Mouse (Mus musculus) adrenal gland (tissue): ENCODE measurements at regions not wholly inside any gene's neighbourhood (a gene's known extent, or its start where the extent isn't known, plus 50 kb on each side); places are given as distances from the start of the nearest gene placed in this dataset.
"Not testable (repeated sequence)": the region's sequence is repeated elsewhere in the genome, so short reads cannot be mapped to it uniquely, and the experiment has no call there.

Experiments used
- intact Hi-C: fragments of 180-260 bp; cut with DNase I; formaldehyde crosslinking; loops from one replicate; pipeline ENCODE4 v1.15.1; 2025

DNA sequence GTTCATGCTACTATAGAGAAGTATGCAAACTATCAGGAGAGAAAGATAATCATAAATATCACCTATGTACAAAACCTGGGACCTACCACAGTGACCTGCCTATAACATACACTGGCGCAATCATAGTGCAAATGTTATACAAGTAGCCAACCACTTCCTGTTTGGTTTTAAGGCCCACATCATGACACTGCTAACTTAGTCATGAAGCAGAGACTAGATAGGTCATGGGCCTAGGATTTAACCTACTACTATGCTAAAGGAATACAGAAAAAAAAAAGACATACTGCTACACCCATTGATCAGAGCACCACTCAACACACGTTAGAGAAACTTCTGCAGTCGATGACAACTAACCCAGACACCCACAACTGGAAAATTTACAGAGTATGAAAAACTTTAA lies 498.6 kb upstream of the Acvr2a start:
- intact Hi-C loops, result no loop called here

DNA sequence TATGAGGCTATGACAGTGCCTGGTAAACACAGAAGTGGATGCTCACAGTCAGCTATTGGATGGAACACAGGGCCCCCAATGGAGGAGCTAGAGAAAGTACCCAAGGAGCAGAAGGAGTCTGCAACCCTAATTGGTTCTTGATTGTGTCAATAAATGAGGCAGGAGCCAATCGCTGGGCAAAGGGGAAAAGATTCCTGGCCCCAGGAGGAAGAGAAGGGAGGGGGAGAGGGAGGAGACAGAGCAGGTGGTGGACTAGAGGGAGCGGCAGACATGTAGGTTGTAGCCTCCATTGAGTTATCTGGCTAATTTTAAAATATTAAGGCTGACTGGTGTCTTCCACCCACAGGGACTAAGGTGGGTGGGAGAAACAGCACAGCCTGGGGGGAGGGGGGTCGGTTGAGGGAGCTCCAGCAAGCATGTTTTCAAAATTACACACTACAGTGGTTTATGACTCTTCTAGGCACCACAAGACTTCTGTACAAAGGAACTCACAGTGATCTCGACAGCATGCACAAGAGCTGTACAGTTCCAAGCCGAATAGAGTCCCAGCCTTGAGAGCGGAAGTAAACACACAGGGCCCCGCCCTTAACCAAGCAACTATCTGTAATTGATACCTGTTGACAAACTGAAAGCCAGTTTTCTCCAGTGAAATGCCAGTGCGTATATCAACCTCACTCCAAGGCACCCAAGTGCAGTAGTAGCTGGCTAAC lies 497.6 kb upstream of the Acvr2a start:
- intact Hi-C loops, result no loop called here

DNA sequence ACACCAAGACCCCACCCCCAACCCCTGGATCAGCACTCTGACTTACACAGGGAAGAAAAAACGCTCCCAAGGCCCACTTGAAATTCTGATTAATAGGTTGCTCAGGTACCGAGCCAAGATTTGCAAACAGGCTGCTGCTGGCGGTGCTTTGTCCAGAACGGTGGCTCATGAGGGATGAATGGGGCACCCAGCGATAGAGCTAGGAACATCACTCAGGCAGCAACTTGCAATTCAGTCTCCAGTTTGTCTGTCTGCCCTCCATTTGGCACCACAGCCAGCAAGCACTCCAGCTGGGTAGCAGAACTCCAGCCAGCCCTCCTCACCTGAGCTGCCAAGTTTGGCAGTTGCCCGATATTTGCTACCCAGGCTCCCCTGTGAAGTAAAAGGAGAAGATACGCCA lies 496.1 kb upstream of the Acvr2a start:
- intact Hi-C loops, result no loop called here

DNA sequence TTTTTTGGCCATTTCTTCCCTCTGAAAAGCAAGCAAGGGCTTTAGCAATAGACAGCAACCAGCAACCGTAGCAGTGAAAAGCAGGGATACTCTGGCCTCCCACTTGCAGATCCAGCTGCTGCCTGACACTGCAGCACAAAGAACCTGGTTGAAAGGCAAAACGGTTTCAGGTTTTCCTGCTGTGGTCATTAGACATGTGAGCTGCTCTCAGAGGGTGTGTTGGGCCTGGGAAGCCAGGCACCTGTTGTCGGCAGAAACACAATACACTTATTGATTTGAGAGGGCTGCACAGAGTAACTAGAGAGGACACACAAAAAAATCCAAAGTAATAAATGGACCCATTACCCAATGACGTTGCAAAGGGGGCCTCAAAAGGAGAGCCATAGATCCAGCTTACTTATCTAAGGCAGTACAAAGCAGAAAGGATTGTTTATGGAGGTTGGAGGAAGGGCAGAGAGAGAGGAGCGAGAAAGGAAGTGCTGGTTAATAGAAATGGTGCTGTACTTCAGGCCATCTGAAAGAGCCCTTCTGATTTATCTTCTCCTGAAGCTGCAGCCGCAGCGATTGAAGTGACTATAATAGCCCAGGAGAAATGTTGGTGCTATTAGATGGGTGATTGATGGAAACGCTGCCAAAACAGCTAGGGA lies 495.4 kb upstream of the Acvr2a start:
- intact Hi-C loops, result no loop called here

DNA sequence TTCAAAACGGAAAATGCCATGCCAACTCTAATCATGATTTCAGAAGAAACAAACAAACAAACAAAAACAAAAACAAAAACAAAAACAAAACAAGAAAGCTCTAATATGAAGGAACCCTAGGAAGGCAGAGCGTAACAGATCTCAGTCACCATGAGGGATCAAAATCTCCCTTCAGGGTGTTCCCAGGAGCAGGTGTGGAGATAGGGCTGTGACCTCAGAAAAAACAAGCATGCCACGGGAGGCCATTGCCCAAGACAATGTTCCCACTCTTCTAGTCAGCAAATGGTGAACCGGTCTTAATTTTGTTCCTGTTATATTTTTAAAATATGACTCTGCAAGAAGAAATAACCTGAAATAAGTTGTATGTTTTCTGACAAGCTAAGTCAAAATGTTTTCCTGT lies 492.4 kb upstream of the Acvr2a start:
- intact Hi-C loops, result no loop called here

DNA sequence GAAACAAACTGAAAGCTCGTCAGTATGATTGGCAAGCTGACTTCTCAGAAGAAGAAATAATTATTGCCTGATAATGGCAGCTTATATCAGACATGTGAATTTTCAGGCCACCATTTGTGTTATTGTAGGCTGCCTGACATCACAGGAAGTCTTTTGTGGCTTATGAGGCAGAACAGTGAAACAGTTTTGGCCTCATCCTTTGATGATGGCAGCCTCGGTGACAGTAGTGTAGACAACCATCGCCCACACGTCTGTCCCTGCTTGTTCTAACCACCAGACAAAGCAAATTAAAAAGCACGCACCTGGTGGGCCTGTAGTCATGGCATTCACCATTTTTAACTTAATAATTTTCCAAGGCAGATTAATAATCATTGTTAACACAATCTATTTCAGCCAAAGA lies 491.6 kb upstream of the Acvr2a start:
- intact Hi-C loops, result no loop called here

DNA sequence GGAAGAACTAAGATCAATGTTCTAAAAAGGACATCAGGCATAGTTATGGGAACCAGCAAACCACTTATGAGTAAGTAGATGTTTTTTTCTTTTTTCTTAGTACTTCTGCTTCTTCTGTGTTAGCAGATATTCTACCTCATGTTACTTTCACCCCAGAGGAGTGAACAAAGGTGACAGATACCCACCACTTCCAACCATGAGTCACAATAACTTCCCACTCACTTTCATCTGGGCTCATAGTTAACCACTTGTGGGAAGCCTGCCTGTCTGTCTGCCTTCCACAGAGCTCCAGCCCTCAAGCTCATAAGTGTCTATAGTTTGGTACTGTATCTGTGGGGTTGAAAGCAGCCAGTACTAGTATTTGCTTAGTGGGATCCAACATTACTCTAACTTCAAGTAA lies 485.7 kb upstream of the Acvr2a start:
- intact Hi-C loops, result no loop called here

DNA sequence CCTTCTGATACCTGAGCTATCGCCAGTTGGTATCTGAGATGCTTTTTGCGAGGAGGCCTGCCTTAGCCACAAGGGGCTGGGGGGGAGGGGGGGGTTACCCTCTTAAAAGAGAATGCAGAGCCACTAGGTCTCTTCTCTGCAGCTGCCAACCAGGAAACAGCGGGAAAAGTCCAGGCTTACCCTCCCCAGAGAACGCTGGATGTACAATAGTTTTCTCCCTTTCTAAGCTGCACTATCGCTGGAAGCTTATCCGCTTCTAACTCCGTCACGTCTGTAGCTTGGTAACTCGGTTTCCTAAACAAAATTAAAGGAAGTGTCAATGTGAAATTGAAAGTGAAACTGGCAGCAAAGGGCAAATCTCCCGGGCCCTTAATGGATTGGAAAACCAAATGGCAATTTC lies 481.1 kb upstream of the Acvr2a start:
- intact Hi-C loops, result no loop called here

DNA sequence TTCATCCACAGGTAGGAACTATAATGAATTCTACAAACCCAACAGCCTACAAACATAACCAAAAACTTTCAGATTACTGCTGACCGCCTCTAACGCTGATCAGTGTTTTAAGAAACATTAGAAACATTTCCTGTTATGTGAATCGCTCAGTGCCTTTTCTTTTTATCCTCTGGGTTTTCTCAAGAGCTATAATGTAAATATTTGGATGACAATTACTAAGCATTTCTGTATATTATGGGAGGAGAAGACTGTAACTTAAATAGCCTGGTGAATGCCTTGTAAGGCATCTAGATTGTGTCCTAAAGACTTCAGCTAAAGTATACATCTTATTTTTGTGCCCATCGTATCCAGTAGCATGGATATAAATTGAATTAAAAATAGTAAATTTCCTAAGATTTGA lies 465.9 kb upstream of the Acvr2a start:
- intact Hi-C loops, result no loop called here

DNA sequence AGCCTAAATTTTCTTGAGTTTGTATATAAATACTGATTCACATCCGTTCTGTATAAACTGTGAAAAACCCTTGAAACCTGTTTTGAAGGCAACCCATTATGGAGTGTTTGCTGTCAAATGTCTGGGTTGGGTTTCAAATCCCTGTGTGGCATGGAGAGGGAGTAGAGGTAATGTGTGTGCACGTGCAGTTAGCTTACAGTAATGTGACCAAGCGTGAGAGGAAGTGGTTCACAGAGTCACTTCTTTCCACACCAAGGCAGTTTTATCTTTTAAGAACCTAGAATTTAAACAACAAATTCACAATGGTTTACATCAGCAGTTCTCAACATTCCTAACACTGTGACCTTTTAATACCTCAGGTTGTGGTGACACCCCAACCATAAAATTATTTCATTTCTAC lies 464.1 kb upstream of the Acvr2a start:
- intact Hi-C loops, result no loop called here

DNA sequence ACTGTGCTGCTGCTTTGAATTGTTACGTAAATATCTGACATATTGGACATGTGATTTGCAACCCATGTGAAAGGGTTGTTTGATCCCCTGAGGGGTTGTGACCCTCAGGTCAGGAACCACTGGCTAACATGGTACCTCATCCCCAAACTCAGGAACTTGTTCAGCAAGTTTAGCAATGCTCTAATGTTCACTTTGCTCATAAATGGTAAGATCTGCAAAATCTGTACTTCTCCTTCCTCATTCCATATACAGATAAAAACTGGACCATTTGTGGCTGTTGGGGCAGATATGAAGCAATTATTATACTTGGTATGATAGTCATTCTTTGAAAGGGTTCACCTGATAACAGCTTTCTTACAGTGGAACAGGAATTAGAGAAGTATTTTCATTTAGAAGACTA lies 463.7 kb upstream of the Acvr2a start:
- intact Hi-C loops, result no loop called here

DNA sequence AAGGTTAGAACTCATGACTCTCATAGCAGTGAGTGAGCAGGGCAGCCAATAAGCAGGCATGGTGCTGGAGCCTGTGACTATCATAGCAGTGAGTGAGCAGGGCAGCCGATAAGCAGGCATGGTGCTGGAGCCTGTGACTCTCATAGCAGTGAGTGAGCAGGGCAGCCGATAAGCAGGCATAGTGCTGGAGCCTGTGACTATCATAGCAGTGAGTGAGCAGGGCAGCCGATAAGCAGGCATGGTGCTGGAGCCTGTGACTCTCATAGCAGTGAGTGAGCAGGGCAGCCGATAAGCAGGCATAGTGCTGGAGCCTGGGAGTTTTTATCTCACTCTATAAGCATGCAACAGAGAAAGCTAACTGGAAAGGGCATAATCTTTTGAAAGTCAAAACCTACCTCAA lies 442.3 kb upstream of the Acvr2a start:
- intact Hi-C loops, result not testable (repeated sequence)

DNA sequence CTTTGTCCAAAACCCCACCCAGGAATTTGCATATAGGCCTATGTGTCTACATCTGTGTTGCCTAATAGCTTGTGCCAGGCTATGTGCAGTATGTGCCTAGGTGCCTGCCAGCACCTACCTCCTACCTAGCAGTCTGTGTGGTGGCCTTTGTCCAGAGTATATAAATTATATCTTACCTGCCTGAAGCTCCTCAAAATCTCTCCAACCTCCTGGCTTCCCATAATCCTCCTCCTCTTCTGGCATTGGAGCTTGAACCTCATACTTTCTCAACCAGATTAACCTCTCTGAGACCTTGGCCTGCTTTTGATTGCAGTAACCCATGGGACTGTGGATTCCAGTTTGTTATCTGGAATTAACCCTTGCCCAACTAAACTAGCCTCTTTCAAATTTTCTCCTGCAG lies 440.8 kb upstream of the Acvr2a start:
- intact Hi-C loops, result no loop called here

DNA sequence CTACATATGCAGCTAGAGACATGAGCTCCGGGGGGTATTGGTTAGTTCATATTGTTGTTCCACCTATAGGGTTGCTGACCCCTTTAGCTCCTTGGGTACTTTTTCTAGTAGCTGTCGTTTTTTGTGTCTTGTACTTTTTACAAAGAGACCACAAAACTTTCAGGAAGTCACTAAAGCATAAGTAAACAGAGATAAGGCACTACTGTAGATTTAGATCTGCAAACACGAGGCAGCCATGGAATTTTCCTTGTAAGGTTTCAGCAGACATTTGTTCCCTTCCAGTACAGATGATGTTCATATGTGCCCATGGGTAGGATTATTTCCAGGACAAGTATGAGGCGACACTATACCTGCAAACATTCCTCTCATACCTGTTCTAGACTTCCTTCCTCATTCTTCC lies 439.6 kb upstream of the Acvr2a start:
- intact Hi-C loops, result no loop called here

DNA sequence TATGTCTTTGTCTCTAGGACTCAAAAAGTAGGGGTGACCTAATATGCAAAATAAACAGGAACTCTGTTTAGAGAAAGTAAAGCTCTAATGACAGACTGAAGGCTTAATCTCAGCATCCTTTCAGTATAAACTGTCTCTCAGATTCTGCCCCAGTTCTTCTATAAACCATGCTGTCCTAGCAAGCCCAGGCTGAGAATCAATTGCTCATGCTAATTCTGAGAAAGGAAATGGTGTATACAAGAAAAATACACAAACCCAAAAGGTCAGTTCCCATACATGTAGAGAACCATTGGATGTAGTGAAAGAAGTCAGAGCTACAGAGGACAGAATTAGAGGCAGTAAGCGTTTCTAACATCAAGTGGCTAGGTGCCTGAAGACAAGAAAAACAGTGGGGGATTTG lies 435.7 kb upstream of the Acvr2a start:
- intact Hi-C loops, result no loop called here

DNA sequence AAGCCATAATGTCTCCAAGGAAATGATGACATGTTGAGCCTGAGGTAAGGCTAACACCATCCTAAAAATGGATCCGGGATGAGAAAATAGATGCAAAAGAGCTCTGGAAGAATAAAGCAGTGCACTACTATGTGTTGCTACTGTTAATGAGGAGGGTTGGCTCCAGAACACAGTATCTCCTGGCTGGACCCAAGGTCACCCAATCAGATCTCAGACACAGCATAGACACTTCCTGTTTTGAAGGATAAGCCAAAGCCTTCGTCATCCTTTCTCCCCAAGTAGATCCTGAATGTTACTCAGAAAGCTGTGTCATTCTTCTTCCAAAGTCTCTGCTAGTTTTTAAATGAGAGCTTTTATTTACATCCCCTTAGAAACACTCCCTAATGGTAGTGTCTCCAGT lies 435.2 kb upstream of the Acvr2a start:
- intact Hi-C loops, result no loop called here

DNA sequence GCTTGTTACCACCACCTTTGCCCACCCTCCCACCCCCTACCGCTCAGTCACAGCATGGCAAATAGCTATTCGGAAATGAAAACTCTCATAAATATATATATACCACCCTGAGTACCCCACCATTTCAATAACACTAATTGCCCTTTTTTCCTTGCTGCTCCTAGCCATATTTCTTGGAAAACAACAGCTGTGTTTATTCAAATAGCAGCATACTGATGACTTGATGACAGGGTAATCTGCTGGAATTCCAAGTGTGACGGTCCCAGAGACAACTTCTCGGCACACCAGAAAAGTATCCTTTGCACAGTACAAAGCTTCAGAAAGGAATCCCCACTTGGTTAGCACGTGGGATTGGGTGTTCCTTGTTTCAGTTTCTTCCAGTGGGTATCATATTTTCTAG lies 433.8 kb upstream of the Acvr2a start:
- intact Hi-C loops, result no loop called here

DNA sequence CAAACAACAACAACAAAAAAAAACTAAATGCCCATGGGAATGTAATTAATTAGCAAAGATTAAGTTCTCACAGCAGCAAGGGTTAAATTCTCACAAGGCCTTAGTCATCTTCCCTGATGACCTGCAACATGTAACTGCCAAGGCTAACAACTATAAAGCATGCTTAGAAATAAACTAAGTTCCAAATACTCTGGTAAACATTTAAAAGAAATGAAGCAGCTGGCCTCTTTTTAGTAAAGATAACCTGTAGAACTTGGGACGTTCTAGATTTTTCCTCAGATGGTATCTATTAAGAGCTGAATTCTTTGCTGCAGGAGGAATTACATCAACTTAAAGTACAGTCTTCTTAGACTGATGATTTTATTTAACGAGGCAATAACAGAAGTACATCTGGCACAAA lies 433.1 kb upstream of the Acvr2a start:
- intact Hi-C loops, result no loop called here

DNA sequence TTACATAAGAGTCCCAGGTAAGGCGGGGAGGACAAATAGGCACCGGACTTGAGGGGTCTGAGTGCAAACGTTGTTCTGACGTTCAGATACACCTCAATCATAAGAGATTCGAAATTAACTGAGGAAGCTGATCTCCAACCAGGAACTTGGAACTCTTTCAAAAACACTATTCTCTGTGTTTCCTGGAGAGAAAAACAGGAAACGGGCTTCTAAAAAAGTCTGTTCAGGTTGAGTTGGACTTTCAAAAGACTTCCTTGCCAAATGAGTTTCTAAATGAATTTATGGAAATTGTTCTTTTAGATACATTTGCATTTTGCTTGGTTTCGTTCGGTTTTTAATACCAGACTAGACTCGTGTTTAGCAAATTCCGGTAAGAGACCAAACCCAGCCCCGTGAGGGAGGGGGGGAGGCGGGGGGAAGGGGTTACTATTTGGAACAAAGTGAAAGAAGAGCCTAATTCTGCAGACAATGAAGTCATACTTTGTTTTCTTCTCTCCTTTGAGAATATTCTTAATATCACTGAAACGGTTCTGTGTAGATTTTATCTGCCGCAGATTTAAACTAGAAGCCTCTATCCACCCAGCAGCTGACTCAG lies 432.3 kb upstream of the Acvr2a start:
- intact Hi-C loops, result no loop called here

DNA sequence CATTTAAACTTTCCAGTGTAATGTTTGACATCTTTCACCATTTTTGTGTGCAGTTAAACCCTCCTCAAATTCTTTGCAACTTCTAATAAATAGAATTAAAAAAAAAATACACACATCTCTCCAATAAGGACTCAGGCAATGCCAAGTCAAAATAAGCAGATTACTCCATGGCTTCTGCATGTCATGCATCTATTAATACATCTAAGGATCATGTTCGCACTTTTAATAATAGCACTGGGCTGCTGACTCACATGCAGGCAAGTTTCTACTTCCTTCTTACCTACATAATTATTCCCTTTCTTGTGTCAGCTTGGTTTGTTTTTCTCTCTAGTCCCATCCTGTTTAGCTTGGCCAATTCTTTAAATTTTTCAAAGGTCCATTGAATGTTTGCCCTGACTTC lies 415.4 kb upstream of the Acvr2a start:
- intact Hi-C loops, result no loop called here

DNA sequence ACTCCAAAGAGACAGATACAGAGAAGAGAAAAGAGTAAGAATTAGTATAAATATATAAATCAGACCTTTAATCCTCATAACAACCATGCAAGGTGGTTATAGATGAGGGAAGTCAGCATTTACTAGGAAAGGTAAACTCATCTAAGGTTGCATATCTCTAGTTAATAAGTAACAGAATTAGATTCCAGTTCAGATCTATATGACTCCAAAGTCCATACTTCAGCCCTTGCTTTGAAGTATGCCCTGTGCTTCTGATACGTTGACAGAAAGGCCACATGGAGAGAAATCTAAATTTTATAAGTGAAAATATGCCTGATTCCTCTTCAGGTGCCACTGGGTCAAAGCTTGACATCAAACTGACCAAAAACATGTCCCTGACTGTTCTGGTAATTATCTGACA lies 414.7 kb upstream of the Acvr2a start:
- intact Hi-C loops, result no loop called here

DNA sequence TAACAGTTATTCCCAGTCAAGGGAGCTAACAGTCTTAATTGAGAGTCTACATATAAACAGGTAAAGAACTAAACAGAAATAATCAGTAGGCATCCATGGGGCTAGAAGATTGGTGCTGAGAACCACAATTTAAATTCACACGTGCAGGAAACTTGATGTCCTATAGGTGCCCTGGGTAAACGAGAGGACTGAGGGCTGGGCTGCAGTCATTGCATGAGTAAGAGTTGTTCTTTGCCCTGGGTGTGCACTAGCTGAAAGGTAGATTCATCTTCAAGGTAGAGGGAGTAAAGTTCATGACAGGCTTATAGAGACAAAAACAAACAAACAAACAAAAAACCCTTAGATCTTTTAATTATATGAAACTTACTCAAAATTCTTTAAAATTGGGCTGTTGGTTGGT lies 411.1 kb upstream of the Acvr2a start:
- intact Hi-C loops, result no loop called here

DNA sequence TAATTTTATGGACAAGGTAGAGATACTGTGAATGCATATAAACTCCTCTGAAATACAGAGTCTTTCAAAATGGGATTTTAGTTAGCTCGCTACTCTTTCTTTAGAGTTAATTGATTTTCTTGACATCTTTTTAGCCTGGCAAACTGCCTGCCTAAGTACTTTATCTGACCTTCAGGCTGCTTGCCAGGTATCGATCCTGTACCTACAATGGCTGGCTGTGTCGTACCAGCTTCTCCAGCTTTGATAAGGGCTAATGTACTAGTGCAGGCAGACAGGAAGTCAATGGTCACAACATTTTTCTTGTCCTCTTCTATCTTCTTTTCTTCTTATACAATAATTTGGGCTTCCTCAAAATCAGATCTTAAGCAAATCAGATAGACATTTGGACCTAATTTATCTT lies 409.4 kb upstream of the Acvr2a start:
- intact Hi-C loops, result no loop called here
